28 mouse cellular contexts compared by ENCODE assay signal in the genomic region with DNA sequence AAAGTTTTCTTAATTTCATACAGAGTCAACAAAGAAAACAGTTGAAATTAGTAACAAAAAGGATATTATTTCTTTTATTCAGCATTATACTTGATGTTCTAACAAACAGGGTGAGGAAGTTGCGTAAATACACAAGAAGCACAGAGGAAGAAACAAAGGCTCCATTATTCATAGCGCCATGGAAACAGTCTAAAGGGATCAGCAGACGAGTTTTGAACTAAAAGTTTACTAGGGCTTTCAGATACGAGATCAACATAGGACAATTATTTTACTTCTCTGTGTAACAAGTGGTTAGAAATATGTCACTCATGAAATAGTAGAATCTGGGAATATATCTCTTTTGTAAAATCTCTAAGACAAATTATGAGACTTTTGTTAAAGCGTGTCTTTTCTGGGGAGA. TPM values are rescaled to one million over a fixed set of nuclear protein-coding genes. Genes with fewer than 3 reads are reported as not detected.
DNase-seq lines count a peak whose midpoint lies in the region; ATAC-seq lines count a peak whose summit lies in the region.
"Had no signal": no experiment of that assay in that cellular context is flagged by ENCODE, and none has a peak within 500 bp of the region (broad histone marks: within the 10 kb centered on the region; RNA-seq: fewer than 3 reads in every experiment).

No protein-coding gene starts in this region.

- no peak for ATAC-seq in hindbrain, embryonic 14.5 days (ENCODE audit: low FRiP score)
- no peak for ATAC-seq in hindbrain, embryonic 16.5 days
- no peak for ATAC-seq in midbrain, embryonic 11.5 days (ENCODE audit: low FRiP score)
- no peak for ATAC-seq in midbrain, embryonic 16.5 days
- ATAC-seq: forebrain, postnatal 0 days; intestine, embryonic 15.5 days had no signal

- no peaks in the 10 kb centered on the region for H3K9me3 ChIP-seq in hindbrain, embryonic 14.5 days (ENCODE audit: control insufficient read depth, low read length)
- no peaks in the 10 kb centered on the region for H3K9me3 ChIP-seq in hindbrain, embryonic 16.5 days (ENCODE audit: control insufficient read depth, low read length)
- H3K9me3 ChIP-seq in midbrain, embryonic 11.5 days (ENCODE audit: control insufficient read depth, low read length): no peaks in the 10 kb centered on the region
- H3K9me3 ChIP-seq in midbrain, embryonic 16.5 days (replicated peaks; ENCODE audit: control insufficient read depth, low read length, poor library complexity, severe bottlenecking): no peaks in the 10 kb centered on the region
- H3K9me3 ChIP-seq: heart, embryonic 13.5 days; intestine, embryonic 15.5 days; limb, embryonic 12.5 days; neural tube, embryonic 15.5 days had no signal

- peak; percentile 33 for DNase-seq in embryo, embryonic 10.5 days (ENCODE audit: low spot score)
- DNase-seq in embryo, embryonic 10 days (ENCODE audit: low spot score): no peak
- DNase-seq in hindbrain, embryonic 14.5 days (ENCODE audit: low spot score): no peak
- peak; percentile 87 for DNase-seq in midbrain, embryonic 11.5 days (ENCODE audit: low spot score, missing footprints)
- peak; percentile 39 for DNase-seq in brain, adult 2 months (ENCODE audit: low read depth, low spot score)
- no peak for DNase-seq in right cerebral cortex, adult 18-20 months
- DNase-seq: adrenal gland, adult 8-10 months; cerebellum, adult 11-12 months; cerebellum, adult 9-11 months; forebrain, postnatal 0 days; gastrocnemius, postnatal 10 days; heart, postnatal 10 days; kidney, adult 2 months; kidney, postnatal 36 days; lung, embryonic 14.5 days; lung, postnatal 14 days; right cerebral cortex, postnatal 4 days; thymus, adult 2 months; thymus, postnatal 36 days had no signal

- H3K4me1 ChIP-seq in hindbrain, embryonic 14.5 days (replicated peaks; ENCODE audit: control insufficient read depth, insufficient read depth, low read length): no peaks in the 10 kb centered on the region
- H3K4me1 ChIP-seq in hindbrain, embryonic 16.5 days (ENCODE audit: control insufficient read depth, insufficient read depth, low read depth, low read length): no peaks in the 10 kb centered on the region
- H3K4me1 ChIP-seq in midbrain, embryonic 11.5 days (ENCODE audit: control insufficient read depth, insufficient read depth, low read length): no peaks in the 10 kb centered on the region
- H3K4me1 ChIP-seq in midbrain, embryonic 16.5 days (ENCODE audit: control insufficient read depth, insufficient read depth, low read length): no peaks in the 10 kb centered on the region
- H3K4me1 ChIP-seq: intestine, embryonic 15.5 days; liver, embryonic 15.5 days had no signal

- no peaks in the 10 kb centered on the region for H3K27me3 ChIP-seq in hindbrain, embryonic 14.5 days (ENCODE audit: control insufficient read depth, insufficient read depth, low read length)
- no peaks in the 10 kb centered on the region for H3K27me3 ChIP-seq in hindbrain, embryonic 16.5 days (replicated peaks; ENCODE audit: control insufficient read depth, insufficient read depth, low read length)
- no peaks in the 10 kb centered on the region for H3K27me3 ChIP-seq in midbrain, embryonic 11.5 days (ENCODE audit: control insufficient read depth, insufficient read depth, low read length)
- no peaks in the 10 kb centered on the region for H3K27me3 ChIP-seq in midbrain, embryonic 16.5 days (ENCODE audit: control insufficient read depth, insufficient read depth, low read depth, low read length)
- H3K27me3 ChIP-seq: CH12.LX; heart, embryonic 13.5 days; intestine, embryonic 15.5 days; limb, embryonic 12.5 days; liver, embryonic 15.5 days; neural tube, embryonic 15.5 days had no signal

- H3K4me2 ChIP-seq in hindbrain, embryonic 14.5 days (replicated peaks): no peak overlapping the region
- no peak overlapping the region for H3K4me2 ChIP-seq in hindbrain, embryonic 16.5 days (ENCODE audit: low read length)
- no peak overlapping the region for H3K4me2 ChIP-seq in midbrain, embryonic 11.5 days
- H3K4me2 ChIP-seq in midbrain, embryonic 16.5 days (ENCODE audit: low read length): no peak overlapping the region
- H3K4me2 ChIP-seq: heart, embryonic 13.5 days; intestine, embryonic 15.5 days; limb, embryonic 12.5 days; liver, embryonic 15.5 days; lung, embryonic 14.5 days; neural tube, embryonic 15.5 days had no signal

- WGBS in hindbrain, embryonic 14.5 days: 44% methylated on average over 5 of the region's 5 CpGs
- WGBS in hindbrain, embryonic 16.5 days: 43% methylated on average over 5 of the region's 5 CpGs
- 50% methylated on average over 5 of the region's 5 CpGs for WGBS in midbrain, embryonic 11.5 days
- WGBS in midbrain, embryonic 16.5 days: 30% methylated on average over 5 of the region's 5 CpGs

- no peak overlapping the region for H3K4me3 ChIP-seq in hindbrain, embryonic 14.5 days (replicated peaks; ENCODE audit: low read length)
- H3K4me3 ChIP-seq in hindbrain, embryonic 16.5 days (ENCODE audit: low read length): no peak overlapping the region
- no peak overlapping the region for H3K4me3 ChIP-seq in midbrain, embryonic 11.5 days (ENCODE audit: low read depth, low read length)
- H3K4me3 ChIP-seq in midbrain, embryonic 16.5 days (ENCODE audit: low read depth, low read length): no peak overlapping the region
- H3K4me3 ChIP-seq: erythroblast, embryonic 14.5 days; heart, embryonic 13.5 days; intestine, embryonic 15.5 days; limb, embryonic 12.5 days; liver, embryonic 15.5 days; neural tube, embryonic 15.5 days had no signal

- peak overlapping the region; percentile 32; the same call in 1 of the 2 replicates for H3K27ac ChIP-seq in hindbrain, embryonic 14.5 days
- H3K27ac ChIP-seq in hindbrain, embryonic 16.5 days (ENCODE audit: low read depth, low read length): no peak overlapping the region
- no peak overlapping the region for H3K27ac ChIP-seq in midbrain, embryonic 11.5 days (ENCODE audit: low read depth, low read length)
- H3K27ac ChIP-seq in midbrain, embryonic 16.5 days (ENCODE audit: low read length): no peak overlapping the region
- H3K27ac ChIP-seq: heart, embryonic 13.5 days; intestine, embryonic 15.5 days; limb, embryonic 12.5 days; liver, embryonic 15.5 days; neural tube, embryonic 15.5 days had no signal

- no peak overlapping the region for H3K9ac ChIP-seq in hindbrain, embryonic 14.5 days
- no peak overlapping the region for H3K9ac ChIP-seq in hindbrain, embryonic 16.5 days (ENCODE audit: low read depth, low read length)
- H3K9ac ChIP-seq in midbrain, embryonic 11.5 days (ENCODE audit: low read length): no peak overlapping the region
- no peak overlapping the region for H3K9ac ChIP-seq in midbrain, embryonic 16.5 days (ENCODE audit: low read depth, low read length)
- H3K9ac ChIP-seq: forebrain, postnatal 0 days; heart, embryonic 13.5 days; intestine, embryonic 15.5 days; limb, embryonic 12.5 days; liver, embryonic 15.5 days; lung, embryonic 14.5 days; neural tube, embryonic 15.5 days had no signal

- no peaks in the 10 kb centered on the region for H3K36me3 ChIP-seq in hindbrain, embryonic 14.5 days (replicated peaks; ENCODE audit: control insufficient read depth, insufficient read depth)
- H3K36me3 ChIP-seq in hindbrain, embryonic 16.5 days (ENCODE audit: control insufficient read depth, insufficient read depth, low read length): no peaks in the 10 kb centered on the region
- H3K36me3 ChIP-seq in midbrain, embryonic 11.5 days (ENCODE audit: control insufficient read depth, insufficient read depth, low read length): no peaks in the 10 kb centered on the region
- no peaks in the 10 kb centered on the region for H3K36me3 ChIP-seq in midbrain, embryonic 16.5 days (ENCODE audit: control insufficient read depth, insufficient read depth, low read length)
- H3K36me3 ChIP-seq: intestine, embryonic 15.5 days; limb, embryonic 12.5 days; liver, embryonic 15.5 days; neural tube, embryonic 15.5 days had no signal

RNA-seq across cellular contexts. Expression of a gene that starts 31.5 kb away (rescaled TPM):
- polyA plus RNA-seq in hindbrain, embryonic 14.5 days (2014; fragmentation: Nextera tagmentation; extraction: Ambion mirVana): 46.5 and 53.0 TPM in 2 replicates
- polyA plus RNA-seq in hindbrain, embryonic 16.5 days (2015; fragmentation: Nextera tagmentation; extraction: Ambion mirVana): 25.7 and 33.6 TPM in 2 replicates
- 33.7 and 37.9 TPM in 2 replicates for polyA plus RNA-seq in midbrain, embryonic 11.5 days (2014; fragmentation: Nextera tagmentation; extraction: Ambion mirVana)
- polyA plus RNA-seq in midbrain, embryonic 16.5 days (2015; fragmentation: Nextera tagmentation; extraction: Ambion mirVana): 39.5 and 47.1 TPM in 2 replicates

Comparison
In these comparisons a context has a peak if more than half of its experiments do, and no peak if none do; other contexts are left out.
1. DNase-seq: peak in embryo, embryonic 10.5 days (single experiment), midbrain, embryonic 11.5 days (single experiment) and brain, adult 2 months (single experiment); none in embryo, embryonic 10 days (single experiment), hindbrain, embryonic 14.5 days (single experiment) and right cerebral cortex, adult 18-20 months (single experiment).